Mouse (Mus musculus) heart, adult 2 months (tissue): ENCODE results near the gene Gng8. TPM values are rescaled to one million over a fixed set of nuclear protein-coding genes. Genes with fewer than 3 reads are reported as not detected.

Experiments used
- DNase-seq, 2 experiments: peaks; one replicate each; pipeline ENCODE4 v3.0.0; 2021
- H3K27ac ChIP-seq: fragments of 200-600 bp; 2 replicates; pipeline ENCODE4 v1.8.1; 2022
- H3K27me3 ChIP-seq: fragments of 200-500 bp; 2 replicates; pipeline ENCODE4 v1.6.1; 2012; ENCODE audit warnings: mild to moderate bottlenecking, low read length, inconsistent platforms, mixed read lengths; ENCODE audit not compliant: control insufficient read depth, insufficient read depth
- H3K36me3 ChIP-seq: fragments of 200-500 bp; 2 replicates; pipeline ENCODE4 v1.6.1; 2012; ENCODE audit warnings: low read length, inconsistent platforms; ENCODE audit not compliant: control insufficient read depth, insufficient read depth
- H3K4me1 ChIP-seq: fragments of 200-500 bp; 2 replicates; pipeline ENCODE4 v1.6.1; 2011; ENCODE audit warnings: low read length; ENCODE audit not compliant: control insufficient read depth, insufficient read depth
- H3K4me3 ChIP-seq: fragments of 200-600 bp; 2 replicates; pipeline ENCODE4 v1.8.1; 2022
- H3K79me2 ChIP-seq: fragments of 200-500 bp; replicated peaks from 2 replicates; pipeline ENCODE4 v1.6.1; 2012; ENCODE audit warnings: mild to moderate bottlenecking, inconsistent platforms, low read length, moderate library complexity, mixed read lengths; ENCODE audit not compliant: control insufficient read depth, insufficient read depth
- H3K9ac ChIP-seq: fragments of 200-500 bp; 2 replicates; pipeline ENCODE4 v1.6.1; 2012; ENCODE audit warnings: low read depth, mild to moderate bottlenecking, control low read depth, inconsistent platforms, low read length, mixed read lengths
- CTCF ChIP-seq: fragments of 200-600 bp; IDR thresholded peaks from 2 replicates; pipeline ENCODE4 v1.8.1; 2022; ENCODE audit warnings: antibody characterized with exemption, mild to moderate bottlenecking, moderate library complexity
- EP300 ChIP-seq: fragments of 200-500 bp; IDR thresholded peaks from 2 replicates; pipeline ENCODE4 v1.6.1; 2011; ENCODE audit warnings: low read depth, low read length, control low read depth; ENCODE audit not compliant: insufficient read depth
- POLR2A ChIP-seq: fragments of 200-500 bp; IDR thresholded peaks from 2 replicates; pipeline ENCODE4 v1.6.1; 2011; ENCODE audit warnings: mild to moderate bottlenecking, low read depth, low read length, control low read depth; ENCODE audit not compliant: insufficient read depth
- WGBS: fragments of 180-500 bp; shearing (Covaris S2); methylation state at CpG from one replicate; pipeline ENCODE4 v1.1.7; 2018; 5-methylcytosine and 5-hydroxymethylcytosine counted together
- intact Hi-C: fragments of 180-260 bp; cut with DNase I; formaldehyde crosslinking; loops from one replicate; pipeline ENCODE4 v1.15.1; 2025
- polyA plus RNA-seq: library from polyadenylated mRNA; depleted of rRNA; stranded (reverse); fragments of >200 nt; gene quantifications from 2 replicates; pipeline ENCODE4 v1.2.3, GENCODE M21; 2012
- total RNA-seq, 2 experiments: library from RNA; stranded (reverse); gene quantifications; 2 replicates each; pipeline ENCODE4 v1.2.3; 2021

Gene Gng8
- total and polyA plus RNA-seq, 3 experiments: 0.47 to 7.4 (median 1.6) TPM

GRCm38 (mm10) chr7:16906281-16906680, 14.7 kb downstream of the Gng8 start, which contains the start of gene Ptgir:
Gene Ptgir (plus strand): TSS chr7:16906490.
- no peaks in the 10 kb centered on the region for H3K79me2 ChIP-seq
- WGBS: 34% methylated on average over 6 of the region's 6 CpGs
- peak within 1 kb of the TSS; percentile 32 for H3K9ac ChIP-seq
- peaks cover 9% of the 10 kb centered on the region for H3K4me1 ChIP-seq
- TF ChIP-seq POLR2A (peak; percentile 51), EP300 (no peak), CTCF (no peak)
- no peaks in the 10 kb centered on the region for H3K36me3 ChIP-seq
- peak; percentile 84 to 85 for DNase-seq
- peak within 1 kb of the TSS; percentile 16; the same call in 1 of the 2 replicates for H3K4me3 ChIP-seq
- peak within 1 kb of the TSS; percentile 71 for H3K27ac ChIP-seq
- intact Hi-C loops: loop anchor here (5.0 kb wide), 1 partner anchor 279 kb away; no protein-coding TSS in a partner anchor
- H3K27me3 ChIP-seq: no peaks in the 10 kb centered on the region

- Histone ChIP-seq H3K4me3 (peak overlapping the region; percentile 16; the same call in 1 of the 2 replicates), H3K79me2 (no peaks in the 10 kb centered on the region), H3K9ac (peak overlapping the region; percentile 32), H3K27ac (peak overlapping the region; percentile 56), H3K36me3 (no peaks in the 10 kb centered on the region), H3K27me3 (no peaks in the 10 kb centered on the region), H3K4me1 (peaks cover 9% of the 10 kb centered on the region)
- intact Hi-C loops: loop anchor here (5.0 kb wide), 1 partner anchor 280 kb away; no protein-coding TSS in a partner anchor
- DNase-seq: peak; percentile 20 to 35
- no peak for TF ChIP-seq EP300
- no peak for TF ChIP-seq CTCF
- no peak for TF ChIP-seq POLR2A
- 86% methylated on average over 41 of the region's 41 CpGs for WGBS
Observed at GRCm38 (mm10) chr7:16906889-16907559, 15.4 kb downstream of the Gng8 start.

- peak overlapping the region; percentile 41 for H3K27ac ChIP-seq
- H3K4me1 ChIP-seq: peaks cover 9% of the 10 kb centered on the region
Observed at GRCm38 (mm10) chr7:16907842-16908241, 16.3 kb downstream of the Gng8 start.

GRCm38 (mm10) chr7:16908367-16908766, 16.8 kb downstream of the Gng8 start:
- intact Hi-C loops: loop anchor here (5.0 kb wide), 1 partner anchor 281 kb away; no protein-coding TSS in a partner anchor
- DNase-seq: no peak
- Histone ChIP-seq H3K27me3 (no peaks in the 10 kb centered on the region), H3K36me3 (no peaks in the 10 kb centered on the region), H3K79me2 (no peaks in the 10 kb centered on the region), H3K9ac (peak overlapping the region; percentile 42), H3K27ac (peak overlapping the region; percentile 41; the same call in 1 of the 2 replicates), H3K4me3 (peak overlapping the region; percentile 6; the same call in 1 of the 2 replicates), H3K4me1 (peaks cover 9% of the 10 kb centered on the region)
- TF ChIP-seq CTCF: no peak
- TF ChIP-seq EP300: no peak
- no peak for TF ChIP-seq POLR2A
- WGBS: 14% methylated on average over 11 of the region's 11 CpGs

More at GRCm38 (mm10) chr7:16907842-16908241, 16.3 kb downstream of the Gng8 start:
- Histone ChIP-seq H3K79me2 (no peaks in the 10 kb centered on the region), H3K9ac (peak overlapping the region; percentile 26), H3K4me3 (peak overlapping the region; percentile 14; the same call in 1 of the 2 replicates), H3K36me3 (no peaks in the 10 kb centered on the region), H3K27me3 (no peaks in the 10 kb centered on the region)
- 5% methylated on average over 7 of the region's 7 CpGs for WGBS
- no peak for TF ChIP-seq POLR2A
- no peak for TF ChIP-seq EP300
- TF ChIP-seq CTCF: no peak
- intact Hi-C loops: loop anchor here (5.0 kb wide), 1 partner anchor 281 kb away; no protein-coding TSS in a partner anchor
- no peak for DNase-seq

GRCm38 (mm10) chr7:16908859-16909258, 17.3 kb downstream of the Gng8 start:
- Histone ChIP-seq H3K27ac (no peak overlapping the region), H3K27me3 (no peaks in the 10 kb centered on the region), H3K36me3 (no peaks in the 10 kb centered on the region), H3K4me3 (no peak overlapping the region), H3K9ac (peak overlapping the region; percentile 46; the same call in 1 of the 2 replicates), H3K79me2 (no peaks in the 10 kb centered on the region), H3K4me1 (peaks cover 10% of the 10 kb centered on the region)
- TF ChIP-seq POLR2A (no peak), CTCF (no peak), EP300 (no peak)
- 64% methylated on average over 11 of the region's 11 CpGs for WGBS
- DNase-seq: no peak
- intact Hi-C loops: loop anchor here (5.0 kb wide), 1 partner anchor 282 kb away; no protein-coding TSS in a partner anchor
